Mouse (Mus musculus) layer of hippocampus, adult 8-10 months (tissue): ENCODE results near the gene Skiv2l. TPM values are rescaled to one million over a fixed set of nuclear protein-coding genes. Genes with fewer than 3 reads are reported as not detected.

Experiments
- microRNA-seq, 2 experiments: library from miRNA; unstranded; fragments of <30 nt; microRNA quantifications; one replicate each; pipeline ENCODE4 v1.2.0; 2022
- total RNA-seq, 4 experiments: library from RNA; stranded (reverse); gene quantifications; 2 replicates each; pipeline ENCODE4 v1.2.4; 2022

Gene Skiv2l
- total RNA-seq, 4 experiments from 2014 or later, result 67.1 to 77.5 (median 71.5) TPM

Small RNA genes lying within 50 kb of the gene (microRNA-seq; reads per million reads assigned to microRNA genes)
- 0.51 to 2.6 reads per million in 2 experiments for gene Mir6970
- 4.8 to 6.6 reads per million in 2 experiments for gene Mir6971
- 0 reads per million in 2 experiments for gene Mir6972

Other genes with a start within 250 kb of the Skiv2l start
- gene Rnf5, start 246.5 kb downstream of the Skiv2l start, total RNA-seq, result 10 to 100 TPM; 74.7 to 84.0 (median 76.3) TPM
- gene Agpat1, start 245.9 kb downstream of the Skiv2l start, total RNA-seq, result 100 to 1,000 TPM; 138 to 163 (median 151) TPM
- gene Egfl8, start 234.2 kb downstream of the Skiv2l start, total RNA-seq, result 1 to 10 TPM; 1.4 to 3.3 (median 2.4) TPM
- gene Ppt2, start 221.7 kb downstream of the Skiv2l start, total RNA-seq, result 10 to 100 TPM; 40.2 to 53.2 (median 46.0) TPM
- 100 to 1,000 TPM; 211 to 266 (median 228) TPM for gene Prrt1, start 220.7 kb downstream of the Skiv2l start, total RNA-seq
- gene Fkbpl, start 205.4 kb downstream of the Skiv2l start, total RNA-seq, result 10 to 100 TPM; 12.5 to 18.5 (median 15.2) TPM
- 10 to 100 TPM; 74.1 to 82.9 (median 79.8) TPM for gene Atf6b, start 203.1 kb downstream of the Skiv2l start, total RNA-seq
- gene Tnxb, start 179.7 kb downstream of the Skiv2l start, total RNA-seq, result 10 to 100 TPM; 10.6 to 13.3 (median 11.4) TPM
- 100 to 1,000 TPM in 2 of 4 experiments, 10 to 100 TPM in 2; 45.7 to 391 (median 199) TPM for gene C4b, start 106.3 kb downstream of the Skiv2l start, total RNA-seq
- gene Cyp21a1, start 45.6 kb downstream of the Skiv2l start, total RNA-seq, result 1 to 10 TPM; 2.7 to 3.2 (median 3.0) TPM
- 10 to 100 TPM; 52.3 to 70.3 (median 58.1) TPM for gene Stk19, start 13.3 kb downstream of the Skiv2l start, total RNA-seq
- gene Dxo, start 13.2 kb downstream of the Skiv2l start, total RNA-seq, result 10 to 100 TPM; 33.0 to 42.4 (median 34.4) TPM
- gene Nelfe, start 181 bp upstream of the Skiv2l start, total RNA-seq, result 10 to 100 TPM; 33.2 to 41.3 (median 40.8) TPM
- under 1 TPM; 0.17 to 0.31 (median 0.18) TPM for gene Cfb, start 12.3 kb upstream of the Skiv2l start, total RNA-seq
- gene Zbtb12, start 29.3 kb upstream of the Skiv2l start, total RNA-seq, result 10 to 100 TPM in 2 of 4 experiments, 1 to 10 TPM in 2; 8.3 to 10.2 (median 9.3) TPM
- not detected for gene Gm20547, start 31.8 kb upstream of the Skiv2l start, total RNA-seq
- gene C2, start 48.1 kb upstream of the Skiv2l start, total RNA-seq, result 1 to 10 TPM; 3.1 to 4.4 (median 4.3) TPM
- gene Ehmt2, start 48.3 kb upstream of the Skiv2l start, total RNA-seq, result 100 to 1,000 TPM; 186 to 199 (median 189) TPM
- under 1 TPM; 0.14 to 0.41 (median 0.34) TPM for gene Slc44a4, start 64.3 kb upstream of the Skiv2l start, total RNA-seq
- 10 to 100 TPM; 38.3 to 46.8 (median 41.7) TPM for gene Neu1, start 81.0 kb upstream of the Skiv2l start, total RNA-seq
- gene Hspa1b, start 109.0 kb upstream of the Skiv2l start, total RNA-seq, result 10 to 100 TPM; 13.2 to 31.7 (median 24.2) TPM
- not detected for gene Gm20481, start 119.7 kb upstream of the Skiv2l start, total RNA-seq
- gene Hspa1a, start 121.9 kb upstream of the Skiv2l start, total RNA-seq, result 10 to 100 TPM; 14.3 to 24.2 (median 19.4) TPM
- gene Hspa1l, start 122.5 kb upstream of the Skiv2l start, total RNA-seq, result under 1 TPM; 0.23 to 0.45 (median 0.31) TPM
- 10 to 100 TPM; 13.1 to 19.1 (median 16.9) TPM for gene Lsm2, start 131.7 kb upstream of the Skiv2l start, total RNA-seq
- 10 to 100 TPM; 49.9 to 58.8 (median 51.3) TPM for gene Vars, start 150.8 kb upstream of the Skiv2l start, total RNA-seq
- gene Vwa7, start 166.4 kb upstream of the Skiv2l start, total RNA-seq, result under 1 TPM; 0.14 to 0.90 (median 0.56) TPM
- gene Sapcd1, start 177.8 kb upstream of the Skiv2l start, total RNA-seq, result under 1 TPM in 2 of 4 experiments, not detected in 2; 0.76 to 0.95 TPM
- 1 to 10 TPM; 1.1 to 2.1 (median 1.4) TPM for gene Msh5, start 196.5 kb upstream of the Skiv2l start, total RNA-seq
- 10 to 100 TPM in 2 of 4 experiments, 1 to 10 TPM in 2; 9.2 to 27.8 (median 15.9) TPM for gene Clic1, start 199.8 kb upstream of the Skiv2l start, total RNA-seq
- 10 to 100 TPM in 3 of 4 experiments, 1 to 10 TPM in 1; 8.8 to 20.3 (median 14.9) TPM for gene Ddah2, start 208.8 kb upstream of the Skiv2l start, total RNA-seq
- not detected for gene Ly6g6c, start 215.2 kb upstream of the Skiv2l start, total RNA-seq
- gene Mpig6b, start 216.0 kb upstream of the Skiv2l start, total RNA-seq, result under 1 TPM in 1 of 4 experiments, not detected in 3; 0.48 TPM
- gene Ly6g6e, start 226.7 kb upstream of the Skiv2l start, total RNA-seq, result 1 to 10 TPM; 4.6 to 7.1 (median 5.6) TPM
- gene Ly6g6d, start 227.9 kb upstream of the Skiv2l start, total RNA-seq, result 1 to 10 TPM; 1.4 to 2.9 (median 2.2) TPM
- gene Ly6g6f, start 235.4 kb upstream of the Skiv2l start, total RNA-seq, result 1 to 10 TPM in 1 of 4 experiments, under 1 TPM in 2, not detected in 1; 0.41 to 1.0 (median 0.89) TPM
- gene Abhd16a, start 239.1 kb upstream of the Skiv2l start, total RNA-seq, result 100 to 1,000 TPM in 3 of 4 experiments, 10 to 100 TPM in 1; 96.2 to 115 (median 106) TPM